Mouse (Mus musculus) retina, embryonic 14.5 days (tissue): ENCODE data around the gene Rpl23.
"Not testable (repeated sequence)": the region's sequence is repeated elsewhere in the genome, so short reads cannot be mapped to it uniquely, and the experiment has no call there.

ENCODE experiments used
- DNase-seq: peaks from one replicate; pipeline ENCODE4 v3.0.0-alpha.2; 2015; ENCODE audit warnings: low spot score

Gene Rpl23

DNA sequence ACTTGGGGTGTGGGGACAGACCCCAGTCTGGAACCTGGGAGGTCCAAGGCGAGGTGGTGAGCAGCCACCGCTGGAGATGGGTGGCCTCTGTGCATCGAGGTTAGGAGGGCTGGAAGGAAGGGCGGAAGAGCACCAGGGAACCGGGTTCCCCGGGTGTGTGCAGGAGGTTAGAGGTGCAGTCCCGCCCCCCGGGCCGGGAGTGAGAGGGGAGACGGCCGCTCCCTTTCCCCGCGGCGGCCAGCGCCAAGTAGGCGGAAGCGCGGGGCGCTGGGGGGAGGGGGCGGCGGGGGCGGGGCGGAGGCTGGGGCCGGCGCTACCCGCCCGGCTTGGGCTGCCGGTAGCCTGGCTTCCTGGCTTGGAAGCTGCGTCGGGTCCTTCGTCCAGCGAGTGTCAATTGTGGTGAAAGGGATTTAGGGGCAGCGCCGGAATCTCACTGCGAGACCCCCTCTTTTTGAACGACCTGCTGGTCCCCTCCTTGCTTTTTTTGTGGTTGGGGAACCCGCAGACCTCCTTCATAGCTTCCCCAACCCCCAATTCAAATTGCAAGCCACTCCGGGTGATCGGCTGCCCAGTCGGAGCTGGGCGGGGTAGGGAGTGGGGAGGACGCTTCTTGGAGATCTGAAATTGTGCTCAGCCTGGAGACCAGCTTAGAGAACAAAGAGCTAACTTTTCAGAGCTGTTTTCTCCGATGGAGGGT is 17.9 kb upstream of the Rpl23 start:
- peak; percentile 67 for DNase-seq

DNA sequence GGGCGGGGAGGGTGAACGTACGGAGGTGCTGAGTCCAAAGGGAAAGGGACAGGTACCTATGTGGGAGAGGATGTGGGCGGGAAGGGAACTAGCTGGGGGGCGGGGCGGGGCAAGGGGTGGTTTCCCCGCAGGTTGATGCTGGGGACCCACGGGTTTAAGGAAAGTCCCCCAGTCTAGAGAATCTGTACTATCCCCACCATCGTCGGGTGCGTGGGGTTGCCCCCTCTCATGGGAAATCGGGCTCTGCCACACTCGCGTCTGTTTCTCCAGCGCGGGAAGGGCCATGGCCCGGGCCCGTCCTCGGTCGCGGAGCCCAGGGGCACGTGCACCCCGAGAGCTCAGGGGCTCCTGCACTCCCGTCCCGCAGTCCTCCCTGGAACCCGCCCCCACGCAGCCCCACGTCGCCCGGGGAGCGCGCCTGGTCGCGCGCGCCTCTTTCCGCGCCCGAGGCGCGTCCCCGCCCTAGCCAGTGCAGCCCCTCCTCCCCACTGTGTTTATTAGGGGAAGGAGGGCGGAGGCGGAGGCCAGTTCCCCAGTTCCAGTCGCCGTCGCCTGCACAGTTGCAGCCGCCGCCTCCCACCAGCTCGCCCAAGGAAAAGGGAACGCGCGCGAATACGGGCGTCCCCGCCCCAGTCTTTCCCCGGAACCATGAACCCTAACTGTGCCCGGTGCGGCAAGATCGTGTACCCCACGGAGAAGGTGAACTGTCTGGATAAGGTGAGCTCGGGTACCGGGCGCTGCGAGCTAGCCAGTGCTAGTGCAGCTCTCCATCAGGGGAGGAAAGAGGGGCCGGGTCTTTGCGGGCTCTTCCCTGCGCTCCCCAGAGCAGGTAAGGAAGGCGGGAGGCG is 17.1 kb upstream of the Rpl23 start:
- peak; percentile 83 for DNase-seq

DNA sequence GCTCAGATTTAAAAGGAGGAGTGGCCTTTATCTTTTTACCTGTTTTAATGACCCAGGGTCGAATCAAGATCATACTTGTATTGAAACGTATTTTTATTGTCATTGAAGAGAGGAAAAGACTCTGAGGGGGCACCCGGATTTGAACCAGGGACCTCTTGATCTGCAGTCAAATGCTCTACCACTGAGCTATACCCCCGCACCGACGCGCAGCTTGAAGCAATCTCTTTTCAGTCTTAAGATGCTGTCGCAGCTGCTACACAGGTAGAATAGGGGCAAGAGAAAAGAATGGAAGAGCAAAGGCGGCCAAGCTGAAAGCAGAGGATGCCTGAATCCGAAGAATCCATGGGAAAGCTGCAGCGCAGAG is 16.5 kb upstream of the Rpl23 start, which contains the start of gene Lasp1:
TSS of gene Lasp1 (plus strand) at position 219 of the 364 bp plus-strand sequence.
- DNase-seq, result peak; percentile 96

DNA sequence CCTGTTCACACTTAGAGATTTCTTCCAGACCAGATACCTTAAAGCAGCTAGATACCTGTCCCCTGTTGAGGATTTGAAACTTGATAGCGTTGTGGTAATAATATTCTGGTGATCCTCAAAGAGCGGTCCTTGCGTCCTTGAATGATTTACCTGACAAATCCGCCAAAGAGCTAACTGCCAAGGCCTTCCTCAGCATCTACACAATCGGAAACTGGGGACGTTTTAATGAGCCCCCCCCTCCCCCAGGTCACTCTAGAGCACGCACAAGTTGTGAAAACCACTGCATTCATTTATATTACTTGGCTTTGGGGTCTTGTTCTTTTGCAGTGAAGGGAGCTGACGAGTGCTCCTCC is 15.8 kb upstream of the Rpl23 start:
- no peak for DNase-seq

DNA sequence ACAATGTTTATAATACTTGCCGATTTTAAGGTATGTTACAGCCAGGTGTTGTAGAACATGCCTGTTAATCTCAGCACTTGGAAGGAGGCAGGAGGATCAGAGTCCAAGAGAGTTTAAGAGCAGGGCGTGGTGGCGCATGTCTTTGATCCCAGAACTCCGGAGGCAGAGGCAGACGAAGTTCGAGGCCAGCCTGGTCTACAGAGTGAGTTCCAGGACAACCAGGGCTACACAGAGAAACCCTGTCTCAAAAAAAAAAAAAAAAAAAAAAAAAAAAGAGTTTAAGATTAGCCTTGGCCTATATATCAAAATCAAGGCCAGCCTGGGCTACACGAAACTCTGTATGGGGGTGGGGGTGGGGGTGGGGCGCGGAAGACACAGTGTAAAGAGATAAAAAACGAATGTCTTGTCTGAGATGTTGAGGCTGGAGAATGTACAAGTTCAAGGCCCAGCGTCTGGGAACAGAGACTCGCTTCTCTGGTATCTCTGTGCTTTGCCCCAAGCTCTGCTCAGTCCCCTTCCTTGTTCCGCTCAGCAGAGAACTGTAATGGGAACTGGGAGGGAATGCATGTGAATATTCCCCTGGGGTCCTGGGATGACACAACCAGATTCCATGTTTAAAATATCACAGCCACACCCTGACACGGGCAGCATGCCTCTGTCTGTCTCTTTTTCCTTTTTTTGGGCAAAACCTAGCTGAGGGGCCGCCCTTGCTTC is 15.3 kb upstream of the Rpl23 start:
- no peak for DNase-seq

DNA sequence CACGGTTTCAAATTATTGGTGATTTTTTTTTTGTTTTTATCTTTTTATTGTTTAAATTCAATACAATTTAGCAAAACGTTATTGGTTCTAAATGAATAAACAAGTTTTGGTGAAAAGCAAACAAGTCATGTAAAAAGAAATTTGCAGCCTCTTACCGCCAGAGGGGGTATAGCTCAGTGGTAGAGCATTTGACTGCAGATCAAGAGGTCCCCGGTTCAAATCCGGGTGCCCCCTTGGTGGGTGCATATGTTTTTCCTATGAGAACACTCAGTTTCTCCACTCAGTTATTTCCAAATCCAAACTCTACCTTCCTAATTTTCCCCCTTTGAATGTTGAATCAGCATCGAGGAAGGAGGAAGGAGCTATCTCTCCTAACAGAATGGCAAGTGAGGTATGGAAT is 14.7 kb upstream of the Rpl23 start:
- DNase-seq, result peak; percentile 82

DNA sequence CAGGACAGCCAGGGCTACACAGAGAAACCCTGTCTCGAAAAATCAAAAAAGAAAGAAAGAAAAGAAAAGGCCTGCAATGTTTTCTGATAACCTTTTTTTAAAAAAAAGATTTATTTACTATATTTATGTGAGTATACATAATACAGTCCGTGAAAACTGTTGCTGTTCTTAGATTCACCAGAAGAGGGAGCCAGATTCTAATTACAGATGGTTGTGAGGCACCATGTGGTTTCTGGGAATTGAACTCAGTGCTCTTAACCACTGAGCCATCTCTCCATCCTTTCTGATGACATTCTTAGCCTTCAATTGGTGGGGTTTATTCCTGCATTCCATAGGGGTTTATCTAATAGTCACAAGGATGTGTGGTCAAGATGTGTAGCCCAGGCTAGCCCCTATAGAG is 10.9 kb upstream of the Rpl23 start:
- peak; percentile 82 for DNase-seq

DNA sequence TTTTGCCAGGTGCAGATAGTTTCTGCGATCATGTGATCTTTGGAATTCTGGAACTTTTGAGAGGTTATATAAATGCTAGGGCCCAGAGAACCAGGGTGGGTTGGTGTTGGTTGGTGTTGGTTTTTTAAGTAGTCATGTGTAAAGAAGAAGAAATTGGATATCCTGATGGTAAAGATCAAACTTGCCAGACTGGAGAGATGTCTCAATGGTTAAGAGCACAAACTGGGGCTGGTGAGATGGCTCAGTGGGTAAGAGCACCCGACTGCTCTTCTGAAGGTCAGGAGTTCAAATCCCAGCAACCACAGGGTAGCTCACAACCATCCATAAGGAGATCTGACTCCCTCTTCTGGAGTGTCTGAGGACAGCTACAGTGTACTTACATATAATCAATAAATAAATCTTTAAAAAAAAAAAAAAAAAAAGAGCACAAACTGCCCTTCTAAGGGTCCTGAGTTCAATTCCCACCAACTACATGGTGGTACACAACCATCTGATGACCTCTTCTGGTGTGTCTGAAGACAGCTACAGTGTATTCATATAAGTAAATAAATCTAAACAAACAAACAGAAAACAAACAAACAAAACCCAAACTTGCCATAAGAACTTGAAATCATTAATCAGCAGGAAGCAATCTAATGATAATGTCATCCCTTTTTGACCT is 8.7 kb upstream of the Rpl23 start:
- not testable (repeated sequence) for DNase-seq

DNA sequence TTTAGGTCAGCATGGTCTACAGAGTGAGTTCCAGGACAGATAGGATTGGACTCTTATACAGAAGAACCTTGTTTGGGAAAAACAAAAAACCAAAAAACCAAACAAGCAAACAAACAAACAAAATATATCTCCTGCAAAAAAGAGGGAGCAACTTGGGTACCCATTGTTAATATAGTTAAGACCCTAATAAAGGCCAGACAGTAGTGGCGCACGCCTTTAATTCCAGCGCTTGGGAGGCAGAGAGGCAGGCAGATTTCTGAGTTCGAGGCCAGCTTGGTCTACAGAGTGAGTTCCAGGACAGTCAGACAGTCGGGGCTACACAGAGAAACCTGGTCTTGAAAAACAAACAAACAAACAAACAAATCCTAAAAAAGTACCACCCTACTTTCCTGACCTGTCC is 7.5 kb upstream of the Rpl23 start:
- no peak for DNase-seq

DNA sequence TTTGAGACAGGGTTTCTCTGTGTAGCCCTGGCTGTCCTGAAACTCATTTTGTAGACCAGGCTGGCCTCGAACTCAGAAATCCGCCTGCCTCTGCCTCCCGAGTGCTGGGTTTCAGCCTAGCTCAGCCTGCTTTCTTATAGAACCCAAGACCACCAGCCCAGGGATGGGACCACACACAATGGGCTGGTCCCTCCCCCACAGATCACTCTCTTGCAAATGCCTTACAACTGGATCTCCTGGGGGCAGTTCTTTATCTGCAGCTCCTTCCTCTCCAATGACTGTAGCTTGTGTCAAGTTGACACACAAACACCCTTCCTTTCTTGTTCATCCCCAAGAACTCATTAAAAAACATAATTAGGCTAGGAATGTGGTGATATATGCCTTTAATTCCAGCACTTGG is 5.7 kb upstream of the Rpl23 start:
- DNase-seq, result no peak

DNA sequence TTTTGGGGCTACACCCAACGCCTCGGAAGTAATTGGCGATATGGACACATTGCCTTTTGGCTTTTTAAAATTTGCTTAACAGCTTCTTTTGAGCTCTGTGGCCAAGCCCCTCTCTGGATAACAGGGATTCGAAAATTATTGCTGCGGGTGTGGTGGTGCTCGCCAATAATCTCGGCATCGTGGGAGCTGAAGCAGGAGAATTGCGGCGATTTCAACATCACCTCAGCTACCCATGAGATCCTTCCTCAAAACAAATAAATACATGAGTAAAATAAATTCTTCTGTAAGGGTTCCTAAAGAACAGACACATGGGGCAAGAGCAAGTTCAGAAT is 293 bp upstream of the Rpl23 start:
- DNase-seq, result no peak

DNA sequence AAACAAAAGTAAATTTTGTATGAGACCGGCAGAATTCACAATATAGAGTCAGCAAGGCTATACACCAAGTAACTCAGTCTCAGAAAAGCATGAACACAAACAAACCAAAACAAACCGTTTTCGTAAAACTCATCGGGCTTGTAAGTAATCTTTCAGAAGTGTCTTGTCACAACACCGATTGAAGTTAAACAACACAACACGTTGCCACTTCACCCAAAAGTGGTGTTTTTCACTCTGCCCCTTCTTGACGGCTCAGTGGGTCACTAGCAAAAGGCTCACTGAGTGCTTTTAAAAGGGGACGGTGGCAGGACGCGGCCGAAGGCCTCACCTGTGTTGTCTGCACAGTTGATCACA is 782 bp downstream of the Rpl23 start:
- DNase-seq, result no peak

DNA sequence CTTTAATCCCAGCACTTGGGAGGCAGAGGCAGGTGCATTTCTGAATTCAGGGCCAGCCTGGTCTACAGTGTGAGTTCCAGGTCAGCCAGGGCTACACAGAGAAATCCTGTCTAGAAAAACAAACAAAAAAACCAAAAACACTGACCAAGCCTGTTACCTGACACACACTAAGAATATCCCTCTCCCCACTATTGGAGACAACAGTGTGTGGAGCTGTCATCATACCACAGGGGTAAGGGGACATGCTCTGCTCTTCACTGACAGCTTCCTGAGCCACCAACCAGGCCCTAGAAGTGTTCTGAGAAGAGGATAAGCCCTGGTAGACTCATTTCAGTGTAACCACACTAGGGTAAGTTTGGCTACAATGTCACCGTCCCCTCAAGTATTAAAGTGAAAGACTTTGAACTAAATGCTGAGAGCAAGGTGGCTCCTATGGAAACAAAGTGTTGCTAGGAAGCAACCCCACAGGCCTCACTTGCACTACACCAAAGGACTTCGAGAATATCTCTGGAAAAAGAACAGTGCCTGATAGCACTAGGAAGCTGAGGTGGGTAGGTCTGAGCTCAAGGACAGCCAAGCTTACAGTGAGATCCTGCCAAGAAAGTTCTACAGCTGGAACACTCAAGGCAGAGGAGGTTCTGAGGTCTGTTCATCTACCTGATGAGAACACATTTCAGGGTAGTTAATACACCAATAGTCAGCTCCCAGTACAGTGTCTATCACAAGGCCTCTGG is 2.1 kb downstream of the Rpl23 start:
- no peak for DNase-seq

DNA sequence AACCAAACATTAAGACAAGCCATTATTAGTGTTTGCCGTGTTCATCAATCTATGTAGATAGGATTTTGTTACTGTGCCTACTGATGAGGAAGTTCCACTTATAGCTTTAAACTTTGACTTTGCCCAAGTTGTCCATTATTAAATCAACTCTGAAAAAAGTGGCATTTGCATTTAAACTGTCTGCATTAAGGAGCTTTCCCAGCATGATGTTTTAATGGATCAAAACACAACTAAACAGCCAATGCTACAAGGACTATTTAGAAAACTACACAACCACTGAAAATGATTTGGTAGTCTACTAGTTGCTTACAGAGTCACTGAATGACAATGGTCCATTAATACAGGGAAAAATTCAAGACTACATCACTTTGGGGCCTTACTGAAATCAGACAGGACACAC is 3.3 kb downstream of the Rpl23 start:
- DNase-seq, result no peak

DNA sequence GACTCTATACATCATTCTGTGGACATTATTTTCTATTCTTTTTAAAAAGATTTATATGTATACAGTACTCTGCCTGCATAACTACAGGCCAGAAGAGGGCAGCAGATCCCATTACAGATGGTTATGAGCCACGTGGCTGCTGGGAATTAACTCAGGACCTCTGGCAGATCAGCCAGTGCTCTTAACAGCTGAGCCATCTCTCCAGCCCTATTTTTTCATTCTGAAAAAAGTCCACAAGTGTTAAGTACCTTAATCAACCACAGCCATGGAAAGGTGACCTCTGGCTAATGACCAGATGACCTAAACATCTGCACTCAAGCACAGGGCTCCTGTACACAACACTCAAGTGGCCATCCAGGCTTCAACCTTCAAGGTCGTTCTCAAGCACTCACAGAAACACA is 5.1 kb downstream of the Rpl23 start:
- peak; percentile 49 for DNase-seq

DNA sequence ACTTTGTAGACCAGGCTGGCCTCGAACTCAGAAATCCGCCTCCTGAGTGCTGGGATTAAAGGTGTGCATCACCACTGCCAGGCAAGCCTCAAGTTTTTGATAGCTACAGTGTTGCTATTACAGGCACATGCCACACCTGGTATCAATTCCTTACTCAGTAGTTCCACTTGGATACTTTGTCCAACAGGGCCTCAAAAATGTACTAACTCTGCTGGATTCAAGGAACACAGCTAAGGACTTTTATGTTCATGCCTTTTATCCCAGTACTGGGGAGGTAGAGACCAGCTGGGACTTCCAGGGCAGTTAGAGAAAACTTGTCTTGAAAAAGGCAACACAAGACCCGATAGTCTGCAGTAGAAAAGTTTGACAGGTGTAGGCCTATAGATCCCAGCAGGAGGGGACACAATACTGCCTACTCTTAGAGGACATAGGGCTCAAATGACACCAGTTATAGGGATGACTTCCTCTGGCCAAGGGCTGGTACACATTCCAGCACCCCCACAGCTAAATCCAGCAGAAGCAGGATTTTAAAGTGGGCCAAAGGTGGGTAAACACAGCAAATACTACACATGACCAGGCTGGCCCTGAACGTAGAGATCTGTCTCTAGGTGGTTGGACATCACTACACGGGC is 5.6 kb downstream of the Rpl23 start:
- no peak for DNase-seq

DNA sequence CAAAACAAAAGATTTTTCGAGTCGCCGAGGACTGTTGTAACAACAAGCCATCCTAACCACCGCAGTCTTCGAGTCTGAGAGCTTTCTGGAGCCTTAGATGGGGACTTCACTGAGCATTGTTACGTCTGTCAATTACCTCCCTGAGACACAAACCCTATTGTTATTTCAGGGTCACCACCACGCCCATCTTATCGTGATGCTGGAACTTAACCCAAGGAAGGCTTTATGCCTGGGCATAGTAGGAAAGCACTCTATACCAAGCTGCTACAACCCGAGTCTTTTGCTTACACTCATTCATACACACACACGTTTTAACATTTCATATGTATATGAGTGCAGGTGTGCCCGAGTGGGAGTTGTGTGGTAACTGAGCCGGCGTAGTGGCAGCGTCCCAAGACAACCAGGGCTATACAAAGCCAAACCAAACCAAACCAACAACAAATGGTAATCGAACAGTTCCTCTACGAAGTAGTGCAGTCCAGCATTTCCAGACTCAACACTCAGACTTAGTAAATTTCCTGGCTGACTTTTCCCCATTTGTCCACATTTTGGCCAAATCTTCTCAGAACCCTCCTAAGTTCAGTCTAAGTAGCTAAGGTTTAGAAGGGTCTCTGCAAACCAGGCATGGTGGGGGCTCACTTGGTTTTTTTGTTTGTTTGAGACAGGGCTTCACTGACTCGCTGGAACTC is 6.3 kb downstream of the Rpl23 start, which contains the start of gene 1700001P01Rik:
TSS of gene 1700001P01Rik (minus strand) at position 111 of the 689 bp plus-strand sequence.
- DNase-seq, result no peak

DNA sequence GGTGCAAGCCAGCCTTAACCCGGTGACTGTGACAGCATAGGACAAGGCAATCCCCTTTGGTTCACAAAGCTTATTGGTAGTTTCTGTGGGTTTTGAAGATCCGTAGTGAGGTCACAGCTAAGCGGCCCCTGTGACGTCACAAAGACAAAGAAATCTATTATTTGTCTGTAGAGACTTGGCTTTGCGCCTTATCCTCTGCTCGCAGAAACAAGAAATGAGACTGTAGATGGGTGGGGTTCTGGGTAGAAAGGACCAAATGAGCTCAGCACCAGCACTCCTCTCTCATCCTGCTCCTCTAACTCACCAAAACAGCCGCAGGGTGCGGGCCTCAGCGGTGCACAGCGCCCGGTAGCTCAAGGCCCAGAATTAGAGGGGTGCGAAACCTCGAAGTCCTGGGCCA is 7.1 kb downstream of the Rpl23 start:
- DNase-seq, result no peak

DNA sequence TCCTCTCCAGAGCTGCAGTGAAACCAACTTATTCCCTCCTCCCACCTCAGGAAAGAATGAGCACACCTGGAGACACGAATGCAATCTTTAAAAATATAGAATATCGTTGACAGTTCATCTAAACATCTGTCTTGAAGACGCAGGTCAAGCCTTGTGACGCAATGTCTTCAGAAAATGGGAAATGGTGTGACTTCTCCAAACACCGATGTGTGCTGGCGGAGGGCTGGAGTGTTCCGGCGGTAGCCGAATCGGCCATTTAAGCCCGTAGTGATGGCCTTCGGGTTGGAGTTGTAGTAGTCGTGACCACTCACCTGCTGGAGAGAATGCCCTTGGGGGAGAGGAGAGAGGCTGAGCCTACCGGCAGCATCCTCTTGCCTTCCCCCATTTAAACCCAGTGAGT is 10.8 kb downstream of the Rpl23 start:
- DNase-seq, result no peak

DNA sequence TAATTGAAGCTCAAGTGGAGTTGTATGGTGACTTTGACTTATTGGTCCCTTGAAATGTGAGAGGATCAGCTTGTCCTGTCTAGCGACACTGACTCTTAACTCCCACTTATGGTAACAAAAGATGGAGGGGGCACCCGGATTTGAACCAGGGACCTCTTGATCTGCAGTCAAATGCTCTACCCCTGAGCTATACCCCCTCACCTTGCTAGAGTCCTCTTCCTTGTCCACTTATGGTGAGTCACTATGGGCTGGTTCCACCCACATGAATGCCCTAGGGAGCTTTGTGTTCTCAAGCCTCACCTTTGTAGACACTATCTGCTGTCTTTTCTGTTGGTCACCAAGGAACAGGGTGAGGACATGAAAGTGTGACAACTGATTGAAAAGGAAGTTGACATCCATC is 12.5 kb downstream of the Rpl23 start:
- DNase-seq, result no peak
